Mouse (Mus musculus): Measurements from ENCODE around the gene Fgf13.

The Fgf13 gene

DNA sequence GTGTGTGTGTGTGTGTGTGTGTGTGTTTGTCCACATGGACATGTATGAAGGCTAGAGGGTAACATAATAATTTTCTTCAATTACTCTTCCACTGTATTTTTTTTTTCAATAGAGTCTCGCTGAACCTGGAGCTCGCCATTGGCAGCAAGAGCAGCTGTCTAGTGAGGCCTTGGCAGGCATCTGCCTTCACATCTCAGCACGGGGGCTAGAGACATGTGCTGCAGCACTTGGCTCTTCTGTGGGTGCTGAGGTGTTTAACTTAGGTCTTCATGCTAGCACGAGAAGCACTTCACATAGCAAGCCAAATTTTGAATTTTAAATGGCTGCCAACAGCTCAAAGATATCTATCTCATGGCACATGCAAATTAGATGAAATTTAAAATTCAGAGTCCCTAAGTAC lies 380.9 kb downstream of the Fgf13 start:
- DNase-seq (ENCODE audit: low spot score) = no peak

DNA sequence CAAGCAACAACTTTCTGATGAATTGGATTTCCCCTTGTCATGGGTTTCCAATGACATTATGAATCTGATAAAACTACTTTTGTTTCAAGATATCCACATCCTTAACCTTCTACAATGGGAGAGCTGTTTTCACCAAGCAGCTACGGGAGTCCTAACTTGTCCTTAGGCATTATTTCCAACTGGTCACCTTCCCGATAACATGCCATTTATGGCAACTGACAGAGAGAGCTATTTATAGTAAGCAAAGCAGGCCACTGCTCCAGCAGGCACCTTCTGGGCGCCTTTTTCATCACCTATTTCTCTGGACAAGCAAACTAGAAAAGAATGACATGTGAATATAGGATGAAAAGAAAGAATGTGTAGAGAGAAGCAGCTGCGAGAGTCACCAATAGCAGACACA lies 385.5 kb downstream of the Fgf13 start:
- DNase-seq (ENCODE audit: low spot score) = no peak

DNA sequence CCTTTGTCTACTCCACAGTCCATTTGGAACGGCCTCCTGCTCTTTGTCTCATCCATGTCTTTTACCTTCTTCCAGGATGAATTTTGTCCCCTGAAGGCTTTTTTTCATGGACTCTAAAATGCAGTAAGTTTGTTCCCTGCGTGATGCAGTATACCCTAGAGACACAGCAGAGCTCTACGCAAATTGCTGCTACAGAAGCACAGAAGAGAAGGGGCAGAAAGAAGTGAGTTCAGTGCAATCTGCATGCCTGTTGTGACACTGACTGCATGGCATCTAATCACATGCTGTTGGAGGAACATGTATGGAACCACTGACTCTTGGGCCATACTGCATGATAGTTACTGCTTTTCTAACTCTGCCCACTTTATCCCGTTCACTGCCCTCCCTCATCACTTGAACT lies 388.2 kb downstream of the Fgf13 start:
- no peak for DNase-seq (ENCODE audit: low spot score)

DNA sequence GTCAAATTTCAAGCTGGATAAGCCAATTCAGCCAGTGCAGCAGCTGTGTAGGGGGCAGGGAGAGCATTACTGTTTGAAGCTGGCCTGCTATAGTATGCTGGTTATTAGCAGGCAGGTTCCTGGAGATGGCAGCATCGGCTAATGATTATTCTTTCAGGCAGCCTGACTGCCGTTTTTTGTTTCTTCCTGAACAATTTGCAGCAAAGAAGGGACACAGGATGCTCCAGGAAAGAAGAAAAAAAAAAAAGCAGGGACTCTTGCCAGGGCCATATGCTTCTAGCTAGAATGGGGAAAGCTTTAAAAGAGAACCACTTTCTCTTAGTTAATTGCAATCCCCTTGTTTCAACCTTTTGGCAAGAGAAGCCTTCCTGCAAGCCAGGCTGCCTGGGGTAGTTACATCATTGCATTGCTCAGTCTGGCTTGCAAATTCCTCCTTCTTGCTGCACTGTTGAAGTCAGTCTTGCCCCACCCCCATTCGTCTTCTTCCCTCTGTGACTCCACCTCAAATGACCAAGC lies 388.7 kb downstream of the Fgf13 start:
- DNase-seq (ENCODE audit: low spot score) = no peak

DNA sequence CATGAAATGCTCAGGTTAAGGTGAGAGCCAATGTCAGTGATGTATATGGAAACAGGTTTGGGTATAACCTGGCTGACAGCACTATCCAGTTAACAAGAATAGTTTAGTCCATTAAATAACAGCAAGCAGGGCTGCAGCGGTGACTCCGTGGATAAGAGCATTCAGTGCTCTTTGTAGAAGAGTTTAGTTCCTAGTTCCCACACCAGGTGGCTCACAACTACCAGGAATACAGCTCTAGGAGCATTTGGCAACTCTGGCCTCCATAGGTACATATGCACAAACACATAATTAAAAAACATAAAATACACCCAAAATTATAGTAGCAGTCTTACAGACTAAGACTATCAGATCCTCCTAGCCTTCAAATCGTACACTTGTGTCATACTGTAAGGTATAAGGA lies 390.2 kb downstream of the Fgf13 start:
- no peak for DNase-seq (ENCODE audit: low spot score)

DNA sequence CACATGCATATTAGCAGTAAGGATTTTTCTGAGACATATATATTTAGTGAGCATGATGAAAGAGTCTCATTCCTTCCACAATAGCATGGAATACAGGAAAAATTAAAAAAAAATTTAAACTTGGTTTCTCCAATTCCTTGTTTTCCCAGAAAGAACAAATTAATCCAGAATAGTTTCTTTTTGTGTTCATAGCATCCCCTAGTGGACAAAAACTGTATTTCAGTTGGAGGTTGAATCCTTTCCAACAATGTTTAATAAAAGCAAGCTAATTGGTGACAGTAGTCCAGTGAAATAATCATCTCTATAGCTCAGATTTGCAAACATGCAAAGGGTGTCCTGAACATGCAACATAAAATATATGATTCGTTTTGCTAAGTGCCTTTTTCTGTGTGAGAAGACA lies 395.7 kb downstream of the Fgf13 start:
- no peak for DNase-seq (ENCODE audit: low spot score)

DNA sequence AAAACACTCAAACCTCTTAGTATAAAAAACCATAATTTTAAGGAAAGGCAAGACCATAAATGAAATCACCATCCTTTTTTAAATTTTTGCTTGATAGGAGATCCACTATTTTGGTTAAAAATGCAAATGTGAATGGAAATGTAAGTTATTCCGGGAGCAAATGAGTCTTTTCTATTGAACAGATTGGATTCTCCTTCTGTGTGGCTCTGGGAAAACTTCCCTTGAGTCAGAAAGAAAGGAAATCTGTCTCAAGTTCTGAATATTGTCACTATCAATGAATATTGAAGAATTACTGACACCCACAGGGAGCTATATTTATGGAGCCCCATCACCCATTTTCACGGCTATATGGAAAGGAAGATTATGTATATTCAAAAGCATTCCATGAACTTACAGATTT lies 401.1 kb downstream of the Fgf13 start:
- no peak for DNase-seq (ENCODE audit: low spot score)

DNA sequence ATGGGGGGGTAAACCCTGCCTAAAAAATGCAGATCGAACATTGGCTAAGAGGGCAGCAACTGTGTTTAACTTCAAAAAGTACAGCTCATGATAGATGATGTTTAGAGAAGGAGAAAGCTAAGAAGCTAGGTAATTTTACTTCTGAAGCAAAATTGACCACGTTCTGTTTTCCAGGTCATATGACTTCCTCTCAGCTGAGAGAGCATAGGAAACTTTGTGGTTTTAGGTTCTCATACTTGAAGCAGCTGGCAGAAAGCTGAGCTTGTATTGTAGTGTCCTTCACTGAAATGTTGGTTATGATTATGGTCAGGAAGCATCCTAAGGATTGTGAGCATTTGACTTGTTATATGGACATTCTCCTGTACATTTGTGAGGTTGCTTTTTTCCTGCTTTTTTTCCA lies 425.9 kb downstream of the Fgf13 start:
- no peak for DNase-seq (ENCODE audit: low spot score)

DNA sequence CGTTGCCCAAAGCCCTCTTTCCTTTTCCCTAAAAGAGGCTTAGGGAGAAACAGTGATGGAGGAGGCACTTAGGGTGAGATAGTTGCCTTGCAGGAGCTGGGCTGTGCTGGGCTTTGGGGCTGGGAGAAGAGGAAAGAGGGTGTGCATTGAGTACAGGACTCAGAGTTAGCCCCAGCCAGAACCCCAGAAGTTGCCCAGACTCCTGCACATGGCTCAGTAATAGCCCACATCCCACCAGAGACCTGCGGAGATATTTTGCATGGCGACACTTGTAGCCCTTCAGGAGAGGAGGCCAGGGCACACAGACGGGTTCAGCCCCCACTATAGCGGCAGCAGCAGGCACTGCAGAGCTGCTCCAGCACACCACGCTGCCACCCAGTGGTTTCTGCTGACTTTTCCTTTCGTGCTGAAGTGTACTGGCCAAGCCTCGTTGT lies 432.9 kb downstream of the Fgf13 start:
- DNase-seq (ENCODE audit: low spot score) = no peak

DNA sequence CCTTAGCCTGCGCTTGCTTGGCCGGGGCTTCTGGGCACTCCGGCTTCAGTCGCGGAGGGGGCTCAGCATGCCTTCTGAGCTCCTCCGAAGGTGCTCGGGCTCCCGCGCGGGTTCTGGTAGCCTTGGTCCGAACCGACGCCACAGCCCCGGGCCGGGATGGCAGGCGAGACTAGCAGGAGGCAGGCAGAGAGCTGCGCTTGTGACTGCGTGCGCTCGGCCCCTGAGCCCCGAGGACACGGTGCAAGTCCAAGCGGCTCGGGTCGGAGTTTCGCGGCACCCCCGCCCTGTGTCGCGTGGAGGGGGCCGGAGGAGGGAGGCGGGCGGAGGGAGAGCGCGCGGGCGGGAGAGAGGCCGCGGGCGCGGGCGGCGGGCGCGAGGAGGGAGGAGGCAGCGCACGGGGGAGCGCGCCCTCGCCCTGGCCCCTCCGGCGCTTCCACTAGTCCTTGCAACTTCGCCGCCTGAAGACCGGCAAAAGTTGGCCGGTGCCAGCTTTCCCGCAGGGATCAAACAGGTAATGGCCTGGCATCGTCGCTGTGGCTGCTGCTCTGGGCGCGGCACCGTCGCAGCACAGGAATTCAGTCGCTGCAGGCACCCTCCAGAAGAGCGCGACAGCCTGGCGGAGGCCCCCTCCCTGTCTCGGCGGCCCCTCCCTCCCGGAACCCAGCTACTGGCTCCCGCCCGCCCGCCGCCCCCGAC lies 433.6 kb downstream of the Fgf13 start:
- peak; percentile 3 for DNase-seq (ENCODE audit: low spot score)

DNA sequence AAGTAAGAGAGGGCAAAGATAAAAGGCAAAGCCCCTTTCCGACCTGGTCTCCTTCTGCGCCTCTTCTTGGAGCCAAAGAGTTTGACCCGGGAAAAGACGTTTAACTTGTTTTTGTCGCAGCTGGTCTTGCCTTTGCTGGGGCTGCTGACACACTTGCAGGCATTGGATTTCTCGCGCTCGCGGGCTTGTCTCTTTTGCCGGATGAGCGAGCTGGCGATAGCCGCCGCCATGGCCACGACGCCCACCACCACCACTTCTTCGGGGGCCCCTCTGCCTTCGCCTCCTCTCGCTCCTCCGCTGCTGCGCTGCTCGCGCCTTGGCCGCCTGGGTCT lies 434.1 kb downstream of the Fgf13 start:
- DNase-seq (ENCODE audit: low spot score) = no peak

DNA sequence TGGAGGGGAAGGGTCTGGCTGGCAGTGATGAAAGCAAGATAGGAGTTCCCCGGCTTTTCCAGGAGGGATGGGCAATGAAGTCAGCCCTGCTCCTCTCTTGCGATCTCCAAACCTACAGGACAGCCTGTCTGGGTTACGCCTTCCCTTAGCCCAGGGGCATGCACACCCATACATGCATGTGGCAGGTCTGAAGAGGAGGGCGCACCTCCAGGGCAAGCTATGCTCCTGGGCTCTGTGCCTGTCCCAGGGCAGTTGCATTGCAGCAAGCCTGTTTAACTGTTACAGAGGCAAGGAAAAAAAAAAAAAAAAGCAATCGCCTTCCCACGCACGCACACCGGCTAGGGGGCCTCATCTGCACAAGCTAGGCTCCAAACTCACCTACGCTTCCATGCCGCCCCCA lies 434.5 kb downstream of the Fgf13 start:
- no peak for DNase-seq (ENCODE audit: low spot score)

DNA sequence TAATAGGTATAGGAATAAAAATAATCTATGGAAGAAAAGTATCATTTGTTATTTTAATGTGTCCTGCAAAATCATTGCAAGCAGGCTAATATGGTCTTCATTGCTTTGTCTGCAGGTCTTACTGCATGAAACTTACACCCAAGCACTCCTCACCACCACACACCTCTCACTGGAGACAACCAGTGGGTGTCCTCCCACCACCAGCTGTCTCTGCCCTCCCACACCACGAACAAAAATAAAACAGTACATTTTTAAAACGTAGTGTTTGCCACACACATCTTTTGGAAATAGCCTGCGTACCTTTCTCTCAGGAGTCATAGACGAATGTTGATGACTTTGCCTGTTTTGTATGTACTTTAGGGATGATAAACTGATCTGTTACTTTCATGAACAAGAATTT lies 441.2 kb downstream of the Fgf13 start:
- no peak for DNase-seq (ENCODE audit: low spot score)

DNA sequence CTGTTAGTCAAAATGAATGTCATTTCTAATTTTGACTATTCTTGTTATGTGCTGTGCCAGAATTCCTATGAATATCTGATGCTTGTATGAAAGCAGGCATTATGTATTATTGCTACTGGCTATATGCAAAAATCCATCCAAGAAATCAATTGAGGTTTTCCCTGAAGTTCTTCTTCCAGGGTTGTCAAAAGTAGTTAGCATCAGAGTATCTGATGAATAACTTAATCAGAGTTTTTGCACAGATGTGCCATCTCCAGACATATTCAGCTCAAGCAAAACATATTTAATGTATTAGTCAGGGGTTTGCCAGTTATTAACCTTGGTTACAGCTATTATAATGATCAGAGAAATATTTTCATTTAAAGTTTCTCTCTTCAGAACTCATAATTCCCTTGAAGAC lies 454.7 kb downstream of the Fgf13 start:
- DNase-seq (ENCODE audit: low spot score) = no peak

DNA sequence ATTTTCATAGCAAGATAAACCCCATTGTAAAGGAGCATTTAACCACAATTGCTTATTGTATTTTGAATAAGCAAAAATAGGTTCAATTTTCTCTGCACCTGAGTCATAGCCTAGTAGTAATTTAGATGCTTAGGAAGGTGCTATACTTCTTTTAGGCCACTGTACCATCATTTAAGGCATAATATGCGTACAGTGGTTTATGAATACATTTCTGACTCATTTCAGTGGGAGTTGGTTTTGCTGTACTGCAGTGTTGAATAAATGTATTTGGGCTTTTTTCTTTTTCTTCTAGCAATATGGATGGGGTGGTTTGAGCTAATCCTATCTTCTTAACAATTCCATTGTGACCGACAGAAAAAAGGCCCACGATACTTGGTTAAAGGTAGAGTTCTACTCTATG lies 481.9 kb downstream of the Fgf13 start:
- DNase-seq (ENCODE audit: low spot score) = no peak

DNA sequence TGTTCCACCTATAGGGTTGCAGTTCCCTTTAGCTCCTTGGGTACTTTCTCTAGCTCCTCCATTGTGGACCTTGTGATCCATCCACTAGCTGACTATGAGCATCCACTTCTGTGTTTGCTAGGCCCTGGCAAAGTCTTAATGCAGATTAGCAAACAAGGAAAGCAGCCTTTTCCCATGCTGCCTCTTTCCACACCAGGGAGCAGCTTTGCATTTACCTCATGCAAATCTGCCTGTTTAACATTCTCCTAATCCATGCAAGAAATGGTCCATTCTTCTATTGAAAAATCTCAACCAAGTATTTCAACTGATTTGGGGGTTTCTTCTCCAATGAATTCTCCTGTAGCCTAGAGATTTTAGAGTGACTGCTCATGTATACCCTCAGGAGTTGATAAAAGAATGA lies 487.4 kb downstream of the Fgf13 start:
- no peak for DNase-seq (ENCODE audit: low spot score)

DNA sequence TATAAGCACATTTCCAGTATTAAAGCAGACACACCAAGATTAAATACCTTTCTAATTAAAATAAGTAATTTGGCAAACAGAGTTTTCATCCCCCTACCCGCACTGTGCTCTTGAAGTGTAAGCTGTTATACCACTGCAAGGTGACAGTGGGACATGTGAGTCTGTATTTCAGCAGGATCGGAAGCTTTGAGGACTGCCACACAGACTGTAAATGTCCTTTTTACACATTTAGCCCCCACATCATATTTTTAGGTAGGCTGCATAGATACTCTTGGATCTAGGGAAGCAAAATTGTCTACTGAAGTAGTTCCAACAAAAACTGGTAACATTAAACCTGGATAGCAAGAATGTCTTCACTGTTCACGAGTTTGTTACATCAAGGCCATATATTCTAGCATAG lies 495.8 kb downstream of the Fgf13 start:
- DNase-seq (ENCODE audit: low spot score) = no peak

DNA sequence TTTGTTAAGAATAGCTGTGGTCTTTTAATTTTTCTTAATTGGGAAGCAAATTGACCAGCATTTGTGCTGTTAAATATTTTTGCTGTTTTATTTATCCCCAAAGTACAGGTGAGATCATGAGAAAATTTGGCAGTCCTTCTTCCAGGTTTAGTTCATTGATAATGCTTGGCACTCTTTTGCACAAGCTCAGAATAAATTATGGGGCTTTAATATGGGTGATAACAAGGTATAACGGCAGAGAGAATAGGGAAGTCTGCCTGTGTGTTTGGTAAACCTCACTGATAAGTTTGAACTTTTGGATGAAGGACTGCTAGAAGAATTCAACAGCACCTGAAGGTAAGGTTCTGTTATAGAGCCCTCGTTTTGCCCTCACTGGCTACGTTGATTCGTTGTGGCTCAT lies 504.7 kb downstream of the Fgf13 start:
- no peak for DNase-seq (ENCODE audit: low spot score)

DNA sequence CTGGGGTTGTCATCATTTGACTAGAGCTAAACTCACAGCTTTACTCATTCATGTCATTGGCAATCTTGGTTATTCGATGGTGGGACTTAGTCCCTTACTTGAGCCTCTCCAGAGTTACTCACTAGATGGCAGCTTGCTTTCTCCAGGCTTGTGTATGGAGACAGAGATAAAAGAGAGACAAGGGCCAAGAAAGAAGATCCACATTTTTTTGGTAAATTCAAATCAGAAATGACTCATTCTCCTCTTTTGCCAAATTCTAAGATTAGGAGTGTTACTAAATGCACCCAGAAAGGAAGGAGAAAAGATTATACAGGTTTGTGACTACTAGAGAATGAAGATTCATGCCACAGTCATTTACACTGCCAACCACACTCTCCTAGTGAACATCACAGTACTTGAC lies 532.9 kb downstream of the Fgf13 start:
- DNase-seq (ENCODE audit: low spot score) = no peak
